Mouse (Mus musculus) small intestine, adult 2 months (tissue): ENCODE data around the gene Pdss2.

Experiments used
- CTCF ChIP-seq: fragments of 200-500 bp; IDR thresholded peaks from 2 replicates; pipeline ENCODE4 v1.5.1; 2012; ENCODE audit warnings: low read depth, mild to moderate bottlenecking, control low read depth, inconsistent platforms, low read length, moderate library complexity, mixed read lengths; ENCODE audit not compliant: insufficient replicate concordance, insufficient read length; ENCODE audit errors: extremely low read depth
- POLR2A ChIP-seq: fragments of 200-500 bp; IDR thresholded peaks from 2 replicates; pipeline ENCODE4 v1.6.1; 2012; ENCODE audit warnings: low read depth, mild to moderate bottlenecking, control low read depth, inconsistent platforms, low read length, moderate library complexity

- TF ChIP-seq CTCF (no peak), POLR2A (no peak)
Measured at GRCm38 (mm10) chr10:43468293-43468692, 247.0 kb downstream of the Pdss2 start.
